Mouse (Mus musculus): Measurements from ENCODE around the gene Wdr61. TPM values are rescaled to one million over a fixed set of nuclear protein-coding genes. Genes with fewer than 3 reads are reported as not detected.

Wdr61 gene
- polyA plus RNA-seq, 1 experiment, result 17.7 TPM

DNA sequence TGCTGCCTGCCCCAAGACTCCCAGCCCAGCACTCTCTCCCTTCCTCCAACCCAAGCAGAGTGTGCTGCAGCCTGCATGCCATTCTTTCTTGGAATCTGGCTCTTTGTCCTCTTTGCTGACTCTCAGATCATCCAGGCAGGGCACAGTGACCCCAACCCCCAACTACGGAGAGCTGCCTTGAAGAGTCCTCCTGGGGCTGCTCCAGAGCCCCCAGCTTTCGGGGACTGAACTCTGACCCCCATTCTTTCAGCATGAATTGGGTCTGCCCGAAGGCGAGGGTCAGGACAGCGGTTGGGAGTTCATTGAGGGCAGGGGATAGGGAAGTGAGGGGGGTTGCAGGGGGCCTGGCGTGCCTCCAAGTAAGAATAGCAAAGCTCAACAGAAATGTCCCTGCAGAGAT, 25.3 kb upstream of the Wdr61 start:
- TF ChIP-seq GATA1 (IDR thresholded peaks at IDR 0.05; ENCODE audit: borderline replicate concordance, low read length), result no peak
- TF ChIP-seq FLI1 (IDR thresholded peaks at IDR 0.05; ENCODE audit: low read length), result no peak
- peaks cover 74% of the 10 kb centered on the region for H3K27me3 ChIP-seq (replicated peaks)
- peaks cover 2% of the 10 kb centered on the region for H3K4me1 ChIP-seq

DNA sequence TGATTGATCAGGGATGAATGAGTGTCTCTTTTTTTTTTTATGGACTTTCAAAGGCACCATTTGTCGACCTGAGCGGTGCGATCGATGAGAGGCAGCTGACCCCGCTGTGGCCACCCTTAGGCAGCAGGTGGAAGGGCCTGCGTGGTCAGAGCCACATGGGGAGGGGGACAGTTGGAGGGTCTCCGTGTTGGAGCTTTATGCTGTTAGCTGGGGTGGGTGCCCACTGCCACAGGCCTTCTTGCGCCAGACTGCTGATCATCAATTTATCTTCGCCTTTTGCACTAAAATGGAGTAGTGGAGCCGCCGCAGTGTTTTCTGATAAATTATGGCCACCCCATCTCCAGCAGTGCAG, 18.6 kb upstream of the Wdr61 start:
- Histone ChIP-seq H3K27me3 (replicated peaks) (peaks cover 66% of the 10 kb centered on the region), H3K4me1 (no peaks in the 10 kb centered on the region), H3K4me3 (replicated peaks) (no peak overlapping the region), H3K36me3 (replicated peaks; ENCODE audit: low read length) (no peaks in the 10 kb centered on the region), H3K9me3 (0 out of 2 replicates have a peak, but pooled peaks cover 4% of the 10 kb centered on the region)
- no peak for TF ChIP-seq FLI1 (IDR thresholded peaks at IDR 0.05; ENCODE audit: low read length)
- no peak for TF ChIP-seq GATA1 (IDR thresholded peaks at IDR 0.05; ENCODE audit: borderline replicate concordance, low read length)

More for the DNA sequence above, 25.3 kb upstream of the Wdr61 start:
- H3K4me3 ChIP-seq (replicated peaks), result no peak overlapping the region
- no peaks in the 10 kb centered on the region for H3K36me3 ChIP-seq (replicated peaks; ENCODE audit: low read length)
- 0 out of 2 replicates have a peak, but pooled peaks cover 4% of the 10 kb centered on the region for H3K9me3 ChIP-seq

GRCm38 (mm10) chr9:54752201-54752943, 18.1 kb upstream of the Wdr61 start:
- no peaks in the 10 kb centered on the region for H3K36me3 ChIP-seq (replicated peaks; ENCODE audit: low read length)
- H3K4me3 ChIP-seq (replicated peaks), result no peak overlapping the region
- H3K9me3 ChIP-seq, result 0 out of 2 replicates have a peak, but pooled peaks cover 4% of the 10 kb centered on the region
- H3K27me3 ChIP-seq (replicated peaks), result peaks cover 71% of the 10 kb centered on the region
- H3K4me1 ChIP-seq, result no peaks in the 10 kb centered on the region
- TF ChIP-seq FLI1 (IDR thresholded peaks at IDR 0.05; ENCODE audit: low read length) (no peak), GATA1 (IDR thresholded peaks at IDR 0.05; ENCODE audit: borderline replicate concordance, low read length) (no peak)

DNA sequence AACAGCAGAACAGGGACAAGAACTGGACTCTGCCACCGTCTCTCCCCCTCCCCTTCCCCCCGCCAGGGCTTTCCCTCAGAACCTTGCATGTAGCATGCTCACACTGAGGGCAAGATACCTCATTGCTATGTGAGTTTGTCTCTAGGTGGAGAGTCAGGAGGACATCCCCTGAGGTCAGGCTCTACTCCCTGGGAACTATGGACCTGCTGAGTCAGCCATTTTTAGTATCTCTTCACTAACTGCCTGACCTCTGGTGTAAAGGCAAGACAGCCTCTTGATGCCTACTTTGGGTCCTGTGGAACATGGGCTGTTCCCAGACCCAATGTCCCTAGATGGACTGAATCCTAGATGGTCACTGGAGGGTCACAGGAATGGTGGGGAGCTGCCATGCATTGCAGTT, 17.4 kb upstream of the Wdr61 start:
- no peaks in the 10 kb centered on the region for H3K4me1 ChIP-seq
- H3K4me3 ChIP-seq (replicated peaks), result no peak overlapping the region
- peaks cover 71% of the 10 kb centered on the region for H3K27me3 ChIP-seq (replicated peaks)
- TF ChIP-seq GATA1 (IDR thresholded peaks at IDR 0.05; ENCODE audit: borderline replicate concordance, low read length), result no peak
- TF ChIP-seq FLI1 (IDR thresholded peaks at IDR 0.05; ENCODE audit: low read length), result no peak
- 0 out of 2 replicates have a peak, but pooled peaks cover under 1% of the 10 kb centered on the region for H3K9me3 ChIP-seq
- no peaks in the 10 kb centered on the region for H3K36me3 ChIP-seq (replicated peaks; ENCODE audit: low read length)

DNA sequence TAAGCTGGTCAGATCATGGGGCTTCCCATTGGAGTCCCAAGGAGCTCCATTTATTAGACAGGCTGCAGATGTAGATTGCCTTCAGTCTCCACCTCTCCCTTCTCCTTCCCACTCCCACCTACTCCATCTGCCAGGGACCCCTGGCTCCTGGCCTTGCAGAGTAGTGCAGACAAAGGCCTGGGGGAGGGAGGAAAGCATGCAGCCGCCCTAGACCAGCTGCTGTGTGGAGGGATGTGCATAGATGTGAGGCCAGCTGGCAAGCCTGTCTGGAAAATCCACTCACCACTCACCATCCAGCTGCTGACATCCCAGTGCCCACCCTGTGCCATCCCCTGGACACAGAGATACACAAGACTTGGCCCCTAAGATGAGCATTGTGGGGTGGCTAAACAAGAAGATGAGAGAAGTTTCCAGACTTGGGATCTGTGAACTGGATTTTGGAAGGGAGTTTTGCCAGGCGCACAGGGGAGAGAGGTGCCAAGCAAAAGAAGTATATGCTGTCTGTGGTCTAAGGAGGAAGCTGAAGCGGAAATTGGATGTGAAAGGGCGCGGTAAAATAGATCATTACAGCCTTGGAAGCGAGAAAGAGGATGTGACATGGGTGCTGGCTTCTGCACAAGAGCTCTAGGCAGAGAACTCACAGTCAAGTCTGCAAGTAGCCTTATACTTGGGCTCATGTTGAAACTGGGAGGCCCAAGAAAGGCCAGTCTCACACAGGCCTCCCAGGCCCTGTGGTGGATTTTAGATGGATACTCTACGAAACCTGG, 16.1 kb upstream of the Wdr61 start:
- Histone ChIP-seq H3K4me3 (replicated peaks) (no peak overlapping the region), H3K27me3 (replicated peaks) (peaks cover 74% of the 10 kb centered on the region), H3K4me1 (peaks cover 4% of the 10 kb centered on the region; the same call in 1 of the 2 replicates), H3K9me3 (no peaks in the 10 kb centered on the region), H3K36me3 (replicated peaks; ENCODE audit: low read length) (no peaks in the 10 kb centered on the region)
- TF ChIP-seq GATA1 (IDR thresholded peaks at IDR 0.05; ENCODE audit: borderline replicate concordance, low read length) (no peak), FLI1 (IDR thresholded peaks at IDR 0.05; ENCODE audit: low read length) (no peak)

DNA sequence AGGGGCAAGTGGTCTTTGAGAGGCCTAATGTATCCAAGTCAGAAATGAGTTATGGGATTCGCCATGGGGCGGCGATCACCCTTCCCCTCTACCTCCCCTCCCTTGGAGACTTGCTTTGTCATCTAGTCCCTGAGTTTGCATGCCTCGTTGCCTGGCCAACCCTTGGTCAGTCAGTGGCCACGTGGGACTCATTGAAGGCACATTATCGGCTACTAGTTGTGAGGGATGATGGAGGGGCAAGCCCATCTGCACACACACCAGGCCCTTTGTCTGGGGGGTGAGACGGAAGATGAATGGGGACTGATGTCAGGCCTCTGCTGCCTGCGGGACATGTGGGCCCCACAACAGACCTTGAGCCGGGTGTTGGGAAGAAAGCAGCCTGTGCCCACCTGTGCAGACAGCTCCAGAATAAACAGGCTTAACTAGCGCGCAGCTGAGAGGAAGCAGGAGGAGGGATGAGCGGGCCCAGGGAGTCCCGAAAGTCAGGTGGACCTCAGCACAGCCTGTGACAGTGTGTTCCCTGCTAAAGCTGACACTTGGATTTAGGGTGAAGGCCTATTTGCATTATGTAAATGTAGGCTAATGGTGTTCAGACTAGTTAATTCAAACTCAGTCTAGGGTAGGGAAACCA, 11.5 kb upstream of the Wdr61 start:
- Histone ChIP-seq H3K4me1 (peaks cover 8% of the 10 kb centered on the region), H3K9me3 (no peaks in the 10 kb centered on the region), H3K27me3 (replicated peaks) (peaks cover 58% of the 10 kb centered on the region), H3K36me3 (replicated peaks; ENCODE audit: low read length) (no peaks in the 10 kb centered on the region), H3K4me3 (replicated peaks) (no peak overlapping the region)
- TF ChIP-seq FLI1 (IDR thresholded peaks at IDR 0.05; ENCODE audit: low read length), result no peak
- TF ChIP-seq GATA1 (IDR thresholded peaks at IDR 0.05; ENCODE audit: borderline replicate concordance, low read length), result no peak

DNA sequence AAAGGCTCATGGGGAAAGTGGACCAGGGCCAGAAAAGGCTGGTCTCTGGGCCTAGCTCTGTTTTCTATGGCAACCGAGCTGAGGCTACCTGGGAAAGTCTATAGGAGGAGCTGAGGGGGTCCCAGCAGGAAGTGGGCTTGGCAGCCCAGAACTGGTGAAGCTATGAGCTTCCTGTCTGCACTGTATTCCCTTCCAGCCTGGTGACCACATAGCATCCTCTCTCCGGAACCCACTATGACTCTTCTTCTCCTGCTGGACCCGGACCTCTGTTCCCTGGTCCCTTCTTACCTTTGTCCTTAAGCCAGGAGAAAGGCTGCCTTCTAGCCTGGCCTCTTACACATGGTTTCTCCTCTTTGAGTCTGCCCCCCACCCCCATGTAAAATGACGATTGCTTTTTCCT, 9.6 kb upstream of the Wdr61 start:
- Histone ChIP-seq H3K4me1 (peaks cover 12% of the 10 kb centered on the region), H3K27me3 (replicated peaks) (peaks cover 48% of the 10 kb centered on the region), H3K9me3 (no peaks in the 10 kb centered on the region), H3K36me3 (replicated peaks; ENCODE audit: low read length) (no peaks in the 10 kb centered on the region), H3K4me3 (replicated peaks) (no peak overlapping the region)
- TF ChIP-seq FLI1 (IDR thresholded peaks at IDR 0.05; ENCODE audit: low read length), result no peak
- no peak for TF ChIP-seq GATA1 (IDR thresholded peaks at IDR 0.05; ENCODE audit: borderline replicate concordance, low read length)

DNA sequence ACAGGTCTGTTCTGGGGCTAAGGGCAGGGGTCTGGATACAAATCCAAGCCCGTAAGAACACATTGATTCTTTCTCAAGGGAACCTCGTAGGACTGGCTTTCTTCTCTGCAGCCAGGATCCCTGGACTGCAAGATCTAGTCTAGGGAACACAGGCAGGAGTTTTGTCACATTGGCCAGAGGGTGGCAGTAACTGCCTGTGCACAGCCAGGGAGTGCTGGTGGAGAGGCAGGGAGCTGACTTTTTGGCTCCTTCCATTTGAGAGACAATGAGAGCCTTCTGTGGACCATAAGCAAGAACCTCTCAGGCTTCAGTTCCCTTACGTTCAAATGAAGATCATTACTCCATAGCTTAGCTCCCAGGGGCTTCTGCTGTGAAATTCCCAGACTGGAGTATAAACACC, 4.1 kb upstream of the Wdr61 start:
- TF ChIP-seq GATA1 (IDR thresholded peaks at IDR 0.05; ENCODE audit: borderline replicate concordance, low read length), result no peak
- no peak for TF ChIP-seq FLI1 (IDR thresholded peaks at IDR 0.05; ENCODE audit: low read length)
- H3K4me3 ChIP-seq (replicated peaks), result no peak overlapping the region
- H3K9me3 ChIP-seq, result no peaks in the 10 kb centered on the region
- peaks cover 27% of the 10 kb centered on the region for H3K27me3 ChIP-seq (replicated peaks)
- no peaks in the 10 kb centered on the region for H3K36me3 ChIP-seq (replicated peaks; ENCODE audit: low read length)
- H3K4me1 ChIP-seq, result peaks cover 23% of the 10 kb centered on the region

DNA sequence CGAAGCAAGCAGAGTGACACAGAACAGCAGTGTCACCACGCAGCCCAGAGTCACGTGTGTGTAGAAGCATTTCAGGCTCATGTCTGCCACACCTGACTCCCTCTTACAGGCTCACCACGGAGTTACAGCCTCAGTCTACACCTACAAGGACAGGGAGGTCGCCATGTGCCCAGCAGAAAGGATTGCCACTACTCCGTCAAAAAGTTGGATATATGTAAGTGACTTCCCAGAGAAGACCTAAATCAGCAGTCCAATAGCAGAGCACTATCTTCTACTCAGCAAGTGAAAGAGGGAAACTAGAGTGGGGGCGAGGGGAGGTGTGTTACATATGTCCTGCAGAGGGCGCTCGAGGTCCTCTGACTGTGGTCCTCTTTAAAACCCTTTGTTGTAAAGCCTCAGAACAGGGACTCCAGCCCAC, 2.0 kb upstream of the Wdr61 start:
- TF ChIP-seq GATA1 (IDR thresholded peaks at IDR 0.05; ENCODE audit: borderline replicate concordance, low read length) (no peak), FLI1 (IDR thresholded peaks at IDR 0.05; ENCODE audit: low read length) (no peak)
- Histone ChIP-seq H3K9me3 (no peaks in the 10 kb centered on the region), H3K27me3 (replicated peaks) (peaks cover 11% of the 10 kb centered on the region), H3K4me3 (replicated peaks) (peak overlapping the region; percentile 89), H3K36me3 (replicated peaks; ENCODE audit: low read length) (peaks cover 4% of the 10 kb centered on the region), H3K4me1 (peaks cover 35% of the 10 kb centered on the region)
